Mouse (Mus musculus): ENCODE measurements around the gene Tcaf1.
A peak's percentile ranks its signal among the peaks of the same experiment; 100 is the strongest.

Gene Tcaf1

DNA sequence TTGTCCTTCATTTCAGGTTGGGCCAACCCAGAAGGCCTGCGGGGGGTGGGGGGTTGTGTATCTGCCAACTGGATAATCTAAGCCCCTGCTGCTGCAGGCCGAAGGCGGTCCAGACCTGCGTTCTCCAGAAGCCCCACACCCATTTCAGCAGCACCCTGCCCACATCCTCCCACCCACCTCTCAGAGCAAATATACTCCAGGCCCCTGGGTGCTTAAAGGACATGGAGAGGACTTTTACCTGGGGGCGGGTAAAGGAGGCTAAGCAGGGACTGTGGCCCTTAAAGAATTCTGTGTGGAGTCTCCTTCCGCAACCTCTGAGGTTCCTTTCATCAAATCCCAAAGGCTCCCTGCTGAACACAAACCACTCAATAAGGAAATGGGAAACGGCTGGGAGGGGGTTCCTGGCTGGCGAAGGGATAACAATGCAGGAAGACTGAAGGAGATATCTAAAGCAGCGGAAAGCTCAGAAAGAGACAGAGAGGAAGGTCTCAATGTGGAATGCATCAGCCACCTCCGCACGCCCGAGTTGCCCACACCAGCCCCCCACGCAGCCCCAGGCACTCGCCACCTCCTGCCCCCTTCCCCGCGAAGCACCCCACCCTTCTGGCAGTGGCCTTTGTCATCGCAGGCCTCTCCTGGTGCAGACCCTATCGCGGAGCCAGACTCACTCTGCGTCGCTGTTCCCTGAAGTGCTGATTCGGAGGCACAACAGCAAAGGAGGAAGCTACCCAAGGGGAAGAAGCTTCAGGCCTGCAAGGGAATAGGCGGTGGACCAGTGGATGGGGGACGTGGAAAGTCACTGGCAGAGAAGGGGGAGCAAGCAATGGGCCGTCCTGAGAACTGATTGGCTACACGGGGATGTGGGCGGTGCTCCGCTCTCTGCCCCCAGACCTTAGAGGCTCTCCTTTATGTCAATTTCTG lies at the start of gene Tcaf1:
TSS of gene Tcaf1 (minus strand) at position 798 of the 921 bp plus-strand sequence.
- peak; percentile 91 for DNase-seq (ENCODE audit: low read depth, low spot score)

DNA sequence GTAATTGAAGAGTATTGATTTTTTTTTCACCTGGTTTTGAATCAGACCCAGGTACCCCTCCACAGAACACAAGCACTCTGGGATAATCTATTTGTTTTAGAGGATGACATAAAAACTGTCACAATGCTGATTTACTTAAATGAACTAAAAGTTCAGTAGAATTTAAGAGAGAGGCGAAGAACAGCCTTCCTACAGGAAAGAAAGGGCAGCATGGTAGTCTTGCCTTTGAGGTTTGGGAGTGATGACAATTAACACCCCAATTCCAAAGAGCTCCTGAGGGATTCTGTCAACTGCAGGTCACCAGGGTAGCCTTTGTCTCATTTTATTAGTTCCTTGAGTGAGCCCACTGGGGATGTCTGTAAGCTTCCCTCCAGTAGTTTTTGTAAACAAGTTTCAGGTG lies 46.2 kb upstream of the Tcaf1 start, which contains the start of gene Olfr38:
TSS of gene Olfr38 (plus strand) at position 301 of the 400 bp plus-strand sequence.
- DNase-seq (ENCODE audit: low read depth, low spot score), result no peak

DNA sequence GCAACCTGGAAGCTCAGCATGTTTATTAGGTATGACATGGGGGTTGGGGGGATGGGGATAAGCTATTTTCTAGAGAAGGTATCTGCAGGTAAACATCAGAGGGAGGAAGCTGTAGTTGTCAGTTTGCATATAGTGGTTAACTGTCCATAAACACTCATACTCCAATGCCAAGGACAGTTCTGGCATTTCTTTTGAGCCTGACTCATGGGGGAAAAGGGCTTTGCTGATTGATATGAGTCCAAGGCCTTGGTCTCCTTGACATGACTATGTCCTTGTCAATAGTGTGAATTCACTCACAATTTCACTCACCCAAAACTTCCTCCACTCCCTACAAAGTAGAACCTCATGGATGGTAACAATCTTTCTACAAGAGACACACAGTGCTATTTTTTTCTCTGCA lies 38.0 kb upstream of the Tcaf1 start:
- DNase-seq (ENCODE audit: low read depth, low spot score), result no peak

DNA sequence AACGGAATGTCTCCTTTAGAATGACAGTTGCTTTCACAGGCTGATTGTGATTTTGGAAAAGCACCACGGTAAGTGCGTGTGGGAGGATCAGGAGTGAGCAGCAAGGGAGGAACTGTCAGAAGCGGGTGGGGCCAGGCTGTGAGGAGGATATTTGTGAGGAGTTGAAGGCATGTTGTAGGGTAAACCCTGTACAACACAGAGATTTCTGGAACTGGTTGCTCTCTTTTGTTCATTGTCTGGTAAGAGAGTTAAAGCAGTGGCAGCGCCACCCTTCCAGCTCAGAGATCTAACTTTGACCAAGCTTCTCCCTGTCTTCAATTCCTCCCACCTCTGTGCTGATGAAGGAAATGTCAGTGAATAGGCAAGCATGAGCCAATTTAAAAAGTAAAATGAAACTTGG lies 32.4 kb upstream of the Tcaf1 start:
- no peak for DNase-seq (ENCODE audit: low read depth, low spot score)

DNA sequence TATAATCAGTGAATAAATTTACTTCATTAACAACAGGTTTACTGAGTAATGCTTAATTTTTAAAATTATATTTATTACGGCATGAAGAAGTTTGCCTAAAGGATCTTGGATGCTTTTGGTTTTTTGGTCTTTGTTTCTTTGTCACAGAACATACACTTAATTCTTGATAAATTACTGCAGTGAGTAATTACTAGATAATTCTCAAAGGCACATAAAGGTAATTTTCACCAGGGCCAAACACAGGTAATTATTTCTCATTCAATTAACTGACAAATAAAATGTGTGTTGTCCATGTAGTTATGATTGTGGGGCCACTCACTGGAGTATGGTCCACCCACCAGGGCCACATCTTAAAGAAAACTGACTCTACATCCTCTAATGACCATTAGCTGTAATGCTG lies 29.2 kb upstream of the Tcaf1 start, which contains the start of gene Olfr453:
TSS of gene Olfr453 (plus strand) at position 301 of the 400 bp plus-strand sequence.
- DNase-seq (ENCODE audit: low read depth, low spot score), result no peak

DNA sequence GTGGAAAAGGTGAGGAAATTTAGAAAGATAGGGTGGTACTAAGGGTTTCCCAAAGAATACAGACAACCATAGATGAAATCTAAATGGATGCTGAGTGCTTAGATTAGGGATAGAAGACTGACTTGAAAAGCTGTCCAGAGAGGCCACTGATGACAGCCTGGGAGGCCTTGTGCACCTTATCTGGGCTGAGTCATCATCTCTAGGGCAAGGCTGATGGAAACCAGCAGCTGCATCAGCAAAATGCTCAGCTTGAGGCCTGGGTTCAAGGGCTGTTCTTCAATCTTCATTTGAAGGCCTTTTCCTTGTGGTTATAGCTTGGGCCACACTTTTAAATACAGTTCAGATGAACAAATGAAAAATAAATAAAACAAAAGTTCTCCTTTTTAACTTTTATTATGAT lies 8.1 kb upstream of the Tcaf1 start:
- DNase-seq (ENCODE audit: low read depth, low spot score), result no peak

DNA sequence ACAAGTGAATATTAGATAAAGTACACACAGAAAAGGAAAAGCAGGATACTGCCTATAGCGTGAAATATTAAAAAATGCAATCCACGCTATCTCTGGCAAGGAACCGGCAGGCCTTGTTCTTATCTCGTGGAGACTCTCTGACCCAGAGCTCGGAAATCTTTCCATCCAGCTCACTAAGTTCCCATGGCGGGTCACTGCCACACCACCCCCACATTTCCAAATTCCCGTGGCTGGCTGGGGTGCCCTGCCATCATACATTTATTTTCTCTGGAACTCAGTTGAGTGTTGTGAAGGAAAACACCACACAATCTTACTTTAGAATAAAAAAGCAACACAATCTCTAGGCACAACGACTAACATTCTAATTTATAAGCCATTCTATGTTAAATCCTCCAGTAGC lies 4.8 kb upstream of the Tcaf1 start:
- DNase-seq (ENCODE audit: low read depth, low spot score), result no peak

DNA sequence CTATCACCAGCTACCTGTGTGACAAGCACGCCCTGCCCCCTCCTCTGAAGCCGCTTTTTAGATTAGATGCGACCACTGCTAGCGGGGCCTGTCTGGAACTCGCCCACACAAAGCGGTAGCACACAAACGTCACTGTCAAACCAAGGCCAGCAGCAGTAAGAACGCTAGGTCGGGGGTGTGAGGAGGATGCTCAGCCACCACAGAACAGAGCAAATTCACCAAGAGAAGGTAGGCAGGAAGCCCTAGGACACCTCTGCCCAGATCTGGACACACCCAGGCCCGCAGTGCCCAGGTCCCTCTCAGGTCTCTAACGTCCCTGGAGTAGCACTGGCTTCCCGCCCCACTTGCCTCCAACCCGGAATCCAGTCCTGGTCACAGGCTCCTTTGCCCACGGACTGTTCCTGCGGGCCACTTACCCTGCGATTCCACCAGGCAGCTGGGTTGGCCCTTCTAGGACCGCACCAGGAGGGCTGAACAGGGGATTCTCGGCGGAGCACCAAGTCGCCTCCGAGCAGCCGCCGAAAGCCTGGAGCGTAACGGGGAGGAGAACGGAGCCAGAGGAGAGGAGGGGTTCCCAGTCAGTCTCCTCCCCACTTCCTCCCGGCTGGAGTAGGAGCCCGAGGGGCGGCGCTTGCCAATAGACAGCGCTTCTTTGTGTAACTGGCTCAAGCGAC lies 17.2 kb downstream of the Tcaf1 start:
- peak; percentile 89 for DNase-seq (ENCODE audit: low read depth, low spot score)

DNA sequence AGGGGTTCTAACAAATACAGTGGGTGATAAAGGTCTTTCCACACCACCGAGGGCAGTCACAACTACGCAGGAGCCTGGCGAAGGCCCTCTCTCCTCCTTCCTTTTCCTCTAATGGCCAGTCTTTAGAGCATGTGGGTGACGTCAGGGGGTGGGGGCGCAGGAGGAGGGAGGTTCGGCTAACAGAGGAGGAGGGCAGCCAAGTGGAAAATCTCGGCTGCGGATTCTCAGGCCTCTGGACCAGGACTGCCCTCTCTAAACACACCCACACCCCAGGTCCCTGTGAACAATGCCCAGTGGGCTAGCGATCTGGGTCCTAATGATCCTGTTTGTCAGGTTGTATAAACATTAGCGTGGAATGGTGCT lies 17.8 kb downstream of the Tcaf1 start:
- DNase-seq (ENCODE audit: low read depth, low spot score), result peak; percentile 87

DNA sequence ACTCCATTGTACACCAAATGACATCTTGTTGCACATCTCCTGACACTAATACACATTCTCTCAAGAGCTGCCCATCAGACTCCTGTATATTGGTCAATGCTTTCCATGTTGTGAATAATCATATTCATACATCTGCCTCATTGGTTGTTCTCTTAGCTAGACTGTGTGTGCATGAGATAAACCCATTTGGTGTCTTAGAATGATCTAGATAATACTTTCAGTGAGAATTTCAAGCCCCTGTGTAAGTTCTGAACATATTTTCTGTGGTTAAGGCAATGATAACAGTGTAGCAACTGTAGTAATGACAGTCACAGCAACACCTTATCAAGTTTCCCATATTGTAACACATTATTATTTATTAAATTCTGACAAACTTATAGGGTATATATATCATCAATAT lies 20.1 kb downstream of the Tcaf1 start:
- DNase-seq (ENCODE audit: low read depth, low spot score), result no peak

DNA sequence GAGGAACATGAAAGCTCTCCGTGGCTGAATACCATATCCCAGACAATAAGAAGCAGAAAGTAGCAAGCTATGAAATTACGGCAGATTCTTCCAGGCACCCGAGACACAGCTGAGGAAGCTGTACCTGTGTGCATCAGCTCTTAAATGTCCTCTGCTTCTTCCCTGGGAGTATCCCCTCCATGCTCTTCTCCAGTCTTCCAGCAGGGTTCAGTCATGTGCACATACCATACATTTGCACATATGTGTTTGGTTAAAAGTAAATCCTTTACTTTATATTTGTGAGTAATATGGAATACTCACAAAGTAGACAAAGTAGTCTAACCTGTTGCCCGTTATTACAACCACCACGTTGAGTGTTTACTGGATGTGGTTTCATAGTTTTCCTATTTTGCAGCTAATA lies 22.0 kb downstream of the Tcaf1 start:
- no peak for DNase-seq (ENCODE audit: low read depth, low spot score)

DNA sequence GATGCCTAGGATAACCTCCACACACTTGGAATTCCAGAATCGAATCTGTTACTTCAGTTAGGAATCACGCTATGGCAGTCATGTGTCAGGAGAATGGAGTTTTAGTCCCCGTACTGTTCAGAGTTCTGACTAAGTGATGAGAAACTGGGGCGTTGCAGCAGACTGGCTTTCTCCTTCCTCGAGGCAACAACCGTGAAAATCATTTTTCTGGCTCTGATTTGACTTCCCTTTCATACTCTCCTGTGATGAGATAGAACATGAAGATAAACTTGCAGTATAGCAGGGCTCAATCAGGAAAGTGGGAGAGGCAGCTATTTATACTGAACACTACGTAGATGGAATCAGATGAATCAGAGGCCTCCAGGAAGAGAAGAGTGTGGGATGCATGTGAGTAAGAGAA lies 29.8 kb downstream of the Tcaf1 start:
- no peak for DNase-seq (ENCODE audit: low read depth, low spot score)

DNA sequence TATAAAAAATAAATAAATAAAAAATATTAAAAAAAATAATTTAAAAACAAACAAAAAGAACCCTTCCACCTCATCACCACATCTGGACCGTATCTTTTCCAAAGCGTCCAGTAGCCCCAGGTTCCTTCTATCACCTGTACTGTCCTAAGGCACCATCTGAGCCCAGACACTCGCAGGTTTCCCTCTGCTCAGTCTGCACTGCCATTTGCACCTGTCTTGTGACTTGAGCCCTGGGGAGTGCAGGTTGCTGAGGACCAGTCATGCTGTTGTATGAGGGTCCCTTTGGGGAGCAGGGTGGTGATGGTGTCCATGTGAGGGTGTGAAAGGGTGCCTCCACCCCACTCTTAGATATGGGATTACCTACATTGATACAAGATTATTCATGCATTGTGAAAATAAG lies 33.9 kb downstream of the Tcaf1 start:
- no peak for DNase-seq (ENCODE audit: low read depth, low spot score)

DNA sequence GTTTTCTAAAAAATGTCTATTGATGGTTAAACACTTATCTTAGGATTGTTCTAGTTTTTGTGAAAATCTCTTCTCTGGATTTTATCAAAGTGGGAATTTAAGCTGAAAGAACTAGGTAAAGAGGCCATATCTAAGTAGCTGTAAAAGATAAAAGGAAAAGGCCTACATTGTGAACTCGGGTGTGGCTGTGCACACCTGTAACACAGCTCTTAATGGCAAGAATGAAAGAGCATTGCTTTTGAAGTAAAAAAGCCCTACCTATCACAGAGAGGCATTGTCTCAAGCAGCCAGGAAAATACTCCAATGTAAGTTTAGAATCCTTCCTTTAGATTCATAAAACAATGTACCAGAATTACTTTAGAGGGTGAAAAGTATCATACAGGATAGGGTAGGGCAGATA lies 38.1 kb downstream of the Tcaf1 start:
- no peak for DNase-seq (ENCODE audit: low read depth, low spot score)

DNA sequence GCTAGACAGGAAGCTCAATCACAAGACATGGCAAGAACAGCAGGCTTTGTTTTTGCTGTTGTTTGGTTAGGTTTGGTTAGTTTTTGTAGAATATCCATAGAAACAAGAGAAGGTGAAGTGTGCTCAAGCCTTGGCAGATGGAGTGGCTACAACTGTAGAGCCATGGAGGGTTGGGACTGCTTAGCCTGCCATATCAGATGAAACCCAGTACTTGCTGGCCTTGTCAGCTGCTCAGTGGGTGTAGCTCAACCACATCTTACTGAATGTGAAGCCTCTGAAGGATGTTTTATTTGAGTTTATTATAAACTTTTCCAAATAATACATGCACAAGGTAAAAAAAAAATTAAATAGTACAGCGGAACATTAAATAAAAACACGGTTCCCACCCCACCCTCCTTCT lies 42.2 kb downstream of the Tcaf1 start:
- DNase-seq (ENCODE audit: low read depth, low spot score), result no peak

DNA sequence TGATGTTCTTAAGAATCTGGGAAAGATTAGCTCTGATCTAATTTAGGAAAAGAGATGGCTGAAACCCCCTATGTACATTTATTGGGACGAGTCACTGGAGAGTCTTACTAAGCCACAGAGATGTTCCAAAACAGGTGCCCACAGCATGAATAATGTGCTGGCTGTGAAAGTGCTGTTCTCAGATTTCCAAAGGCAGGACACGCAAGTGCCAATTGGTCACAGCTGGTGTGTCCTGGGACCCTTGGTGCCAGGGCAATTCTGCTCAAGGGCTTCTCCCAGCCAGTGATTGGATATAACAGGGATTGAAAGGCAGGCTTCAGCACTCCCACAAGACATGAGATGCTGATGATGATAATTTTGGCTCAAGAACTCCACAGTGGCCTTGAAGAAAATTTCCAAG lies 48.1 kb downstream of the Tcaf1 start:
- DNase-seq (ENCODE audit: low read depth, low spot score), result peak; percentile 12

DNA sequence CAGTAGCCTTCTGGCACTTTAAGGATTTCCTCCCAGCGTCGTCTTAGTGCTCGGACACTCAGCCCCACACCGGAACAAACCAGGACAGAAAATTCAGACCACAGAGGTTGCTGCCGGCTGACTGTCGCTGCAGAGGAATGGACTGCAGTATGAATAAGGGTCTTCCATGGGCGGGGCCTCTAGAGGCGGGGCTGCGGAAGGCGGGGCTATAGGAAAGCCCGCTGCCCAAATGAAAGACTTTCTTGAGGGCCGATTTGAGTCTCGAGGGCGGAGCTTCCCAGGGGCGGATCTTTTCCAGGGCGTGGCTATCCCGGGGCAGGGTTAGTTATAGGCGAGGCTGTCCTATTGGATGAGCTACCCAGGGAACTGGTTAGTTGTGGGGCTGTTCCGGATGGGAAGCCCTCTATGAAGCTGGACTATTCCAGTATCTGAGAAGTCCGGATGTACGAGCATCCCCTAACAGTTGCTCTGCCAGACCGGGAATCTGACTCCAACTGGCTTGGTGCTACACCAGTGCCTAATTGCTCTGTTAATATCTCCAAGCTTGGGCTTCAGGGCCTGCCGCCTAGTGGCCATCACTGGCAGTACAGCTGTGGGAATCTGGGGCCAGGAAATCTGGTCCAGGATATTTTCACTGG lies 64.9 kb downstream of the Tcaf1 start, which contains the start of gene Tcaf2:
TSS of gene Tcaf2 (minus strand) at position 343 of the 638 bp plus-strand sequence.
- peak; percentile 94 for DNase-seq (ENCODE audit: low read depth, low spot score)

DNA sequence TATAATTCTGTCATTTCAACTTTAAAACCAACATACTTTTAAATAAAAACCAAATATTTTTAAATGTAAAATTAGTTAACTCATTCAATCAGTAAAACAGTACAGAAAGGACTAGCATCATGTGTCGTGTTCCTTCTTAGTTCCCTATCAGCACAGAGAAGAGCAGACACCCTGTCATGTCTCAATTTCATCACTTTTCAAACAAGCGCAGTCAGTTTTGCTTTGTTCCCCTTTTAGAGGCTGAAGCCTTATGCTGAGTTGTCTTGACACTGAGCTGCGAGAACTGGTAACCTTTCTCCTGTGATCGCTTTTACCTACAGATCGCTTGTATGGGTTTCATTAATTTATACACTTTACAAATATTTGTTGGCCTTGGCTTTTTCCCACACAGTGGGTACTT lies 75.5 kb downstream of the Tcaf1 start:
- no peak for DNase-seq (ENCODE audit: low read depth, low spot score)

DNA sequence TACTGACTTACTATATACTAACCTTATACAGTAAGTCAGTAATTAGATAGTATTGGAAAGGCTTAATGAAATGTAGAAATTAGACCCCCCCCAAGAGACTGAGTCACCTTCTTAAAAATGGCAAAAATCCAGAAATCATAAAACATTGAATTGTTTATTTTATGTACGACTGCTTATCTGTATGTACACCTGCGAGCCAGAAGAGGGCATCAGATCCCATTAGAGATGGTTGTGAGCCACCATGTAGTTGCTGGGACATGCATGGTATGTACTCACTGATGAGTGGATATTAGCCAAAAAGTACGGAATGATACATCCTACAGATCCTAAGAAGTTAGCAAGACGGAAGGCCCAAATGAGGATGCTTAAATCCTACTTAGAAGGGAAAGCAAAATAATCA lies 78.5 kb downstream of the Tcaf1 start:
- no peak for DNase-seq (ENCODE audit: low read depth, low spot score)

Data from mesoderm, embryonic 11.5 days (tissue).